Mouse (Mus musculus) stomach, postnatal 0 days (tissue): ENCODE measurements around the gene Pla2g7.

Source experiments
- CTCF ChIP-seq: IDR thresholded peaks from 2 replicates; pipeline ENCODE4 v1.5.1; 2016; ENCODE audit warnings: antibody characterized with exemption, low read depth, mild to moderate bottlenecking, moderate library complexity
- EP300 ChIP-seq: optimal IDR thresholded peaks from 2 replicates; pipeline ENCODE3; 2016; ENCODE audit warnings: antibody characterized with exemption

GRCm38 (mm10) chr17:43580456-43580855 lies 12.6 kb downstream of the Pla2g7 start:
- TF ChIP-seq EP300, result no peak
- TF ChIP-seq CTCF, result no peak
